ENCODE assay signal across 9 mouse cellular contexts in the genomic region with DNA sequence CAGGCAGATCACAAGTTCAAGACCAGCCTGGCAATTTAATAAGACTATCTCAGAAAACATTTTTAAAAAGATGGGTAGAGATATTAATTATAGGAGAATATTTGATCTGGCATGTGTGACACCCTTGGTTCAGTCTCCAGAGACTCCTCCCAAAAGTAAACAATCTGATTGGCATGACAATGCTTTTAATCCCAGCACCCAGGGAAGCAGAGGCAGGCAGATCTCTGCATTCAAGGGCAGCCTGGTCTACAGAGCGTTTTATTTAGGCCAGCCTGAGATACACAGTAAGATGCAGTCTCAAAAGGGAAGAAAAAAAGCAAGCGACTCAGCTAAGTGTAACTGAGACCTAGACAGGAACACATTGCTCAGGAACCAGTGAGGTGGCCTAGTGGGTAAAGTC. TPM values are rescaled to one million over a fixed set of nuclear protein-coding genes. Genes with fewer than 3 reads are reported as not detected.
DNase-seq lines count a peak whose midpoint lies in the region; ATAC-seq and TF ChIP-seq lines count a peak whose summit lies in the region.
"Had no signal": no experiment of that assay in that cellular context is flagged by ENCODE, and none has a peak within 500 bp of the region (broad histone marks: within the 10 kb centered on the region; RNA-seq: fewer than 3 reads in every experiment).

No protein-coding gene starts in this region.

- no peaks in the 10 kb centered on the region for H3K27me3 ChIP-seq in kidney, embryonic 15.5 days
- no peaks in the 10 kb centered on the region for H3K27me3 ChIP-seq in intestine, embryonic 14.5 days (replicated peaks; ENCODE audit: control insufficient read depth, insufficient read depth, low read length)
- H3K27me3 ChIP-seq in myocyte (ENCODE audit: control insufficient read depth, insufficient read depth, insufficient read length): no peaks in the 10 kb centered on the region

- 0 out of 2 replicates have a peak overlapping the region, but pooled peaks have one; percentile 93 for H3K9ac ChIP-seq in kidney, embryonic 15.5 days
- peak overlapping the region; percentile 88; the same call in 1 of the 2 replicates for H3K9ac ChIP-seq in intestine, embryonic 14.5 days (ENCODE audit: low read length)

- peak overlapping the region; percentile 75 for H3K4me2 ChIP-seq in kidney, embryonic 15.5 days
- peak overlapping the region; percentile 59 for H3K4me2 ChIP-seq in intestine, embryonic 14.5 days (ENCODE audit: low read length)
- H3K4me2 ChIP-seq in myocyte (ENCODE audit: low read depth): peak overlapping the region; percentile 99

- ATAC-seq in kidney, embryonic 15.5 days (replicated peaks; ENCODE audit: low FRiP score): no peak
- ATAC-seq in intestine, embryonic 14.5 days (replicated peaks; ENCODE audit: low FRiP score, low TSS enrichment, low read depth): no peak
- no peak for ATAC-seq in erythroid progenitor cell, adult 5-6 weeks (replicated peaks; ENCODE audit: low FRiP score, poor library complexity, severe bottlenecking)

- H3K4me1 ChIP-seq in kidney, embryonic 15.5 days: peaks cover 32% of the 10 kb centered on the region
- peaks cover 23% of the 10 kb centered on the region for H3K4me1 ChIP-seq in intestine, embryonic 14.5 days (replicated peaks; ENCODE audit: control insufficient read depth, insufficient read depth, low read length)

- TF ChIP-seq POLR2A in myocyte (IDR thresholded peaks at IDR 0.05; ENCODE audit: insufficient read length, low read depth): no peak

- 98% methylated on average over 2 of the region's 2 CpGs for WGBS in kidney, embryonic 15.5 days
- WGBS in intestine, embryonic 14.5 days: 95% methylated on average over 2 of the region's 2 CpGs

- no peak for DNase-seq in kidney, adult 18-20 months
- DNase-seq in ZHBTc4 (ENCODE audit: low read depth, low spot score): peak; percentile 36
- no peak for DNase-seq in intestine, embryonic 14.5 days (ENCODE audit: low spot score)
- DNase-seq in thymus, postnatal 4 days: no peak
- DNase-seq in right cerebral cortex, postnatal 25 days: no peak
- DNase-seq: kidney, adult 11 months had no signal

- H3ac ChIP-seq in myocyte (ENCODE audit: control insufficient read depth, insufficient read length): no peak overlapping the region

- H3K79me2 ChIP-seq in myocyte (ENCODE audit: control insufficient read depth, insufficient read depth): peaks cover 89% of the 10 kb centered on the region

- peaks cover 17% of the 10 kb centered on the region for H3K36me3 ChIP-seq in kidney, embryonic 15.5 days
- 0 out of 2 replicates have a peak, but pooled peaks cover 14% of the 10 kb centered on the region for H3K36me3 ChIP-seq in intestine, embryonic 14.5 days (ENCODE audit: control insufficient read depth, insufficient read depth, low read length)
- no peaks in the 10 kb centered on the region for H3K36me3 ChIP-seq in myocyte (ENCODE audit: control insufficient read depth, insufficient read depth)

- no peaks in the 10 kb centered on the region for H3K9me3 ChIP-seq in kidney, embryonic 15.5 days (replicated peaks)
- no peaks in the 10 kb centered on the region for H3K9me3 ChIP-seq in intestine, embryonic 14.5 days (ENCODE audit: control insufficient read depth, low read length)

- peak overlapping the region; percentile 96 for H3K4me3 ChIP-seq in kidney, embryonic 15.5 days (replicated peaks)
- no peak overlapping the region for H3K4me3 ChIP-seq in intestine, embryonic 14.5 days (ENCODE audit: low read depth, low read length)
- peak overlapping the region; percentile 92 for H3K4me3 ChIP-seq in myocyte

- H3K27ac ChIP-seq in kidney, embryonic 15.5 days: no peak overlapping the region
- H3K27ac ChIP-seq in intestine, embryonic 14.5 days (ENCODE audit: low read depth): no peak overlapping the region

TF ChIP-seq in myocyte, 11 proteins besides CTCF, POLR2A, EP300 and RAD21:
- no peak for TF ChIP-seq CEBPB (IDR thresholded peaks at IDR 0.05; ENCODE audit: insufficient read depth, poor library complexity, severe bottlenecking)
- no peak for TF ChIP-seq MYOD1 (IDR thresholded peaks at IDR 0.05; ENCODE audit: control insufficient read depth in 1 of 3, insufficient read length in 2 of 3, low read depth in 2 of 3)
- TF ChIP-seq E2F4 (IDR thresholded peaks at IDR 0.05; ENCODE audit: insufficient read depth): no peak
- TF ChIP-seq POLR2AphosphoS2 (IDR thresholded peaks at IDR 0.05; ENCODE audit: insufficient read length, low read depth): no peak
- TF ChIP-seq REST (IDR thresholded peaks at IDR 0.05; ENCODE audit: insufficient read depth, insufficient read length): no peak
- no peak for TF ChIP-seq USF1 (IDR thresholded peaks at IDR 0.05; ENCODE audit: low read depth)
- TF ChIP-seq SRF (IDR thresholded peaks at IDR 0.05; ENCODE audit: control insufficient read depth, insufficient read length, low read depth): no peak
- no peak for TF ChIP-seq TCF3 (IDR thresholded peaks at IDR 0.05; ENCODE audit: insufficient read length, low read depth)
- no peak for TF ChIP-seq MAX (IDR thresholded peaks at IDR 0.05; ENCODE audit: low read depth)
- TF ChIP-seq TCF12 (IDR thresholded peaks at IDR 0.05; ENCODE audit: insufficient read depth, poor library complexity, severe bottlenecking): no peak

RNA-seq across cellular contexts. Expression of a gene that starts 1.9 kb away (rescaled TPM):
- 71.9 and 72.3 TPM in 2 replicates for polyA plus RNA-seq in kidney, embryonic 15.5 days (2015; fragmentation: Nextera tagmentation; extraction: Ambion mirVana)
- polyA plus RNA-seq in intestine, embryonic 14.5 days (2014; fragmentation: Nextera tagmentation; extraction: Ambion mirVana): 76.8 and 77.8 TPM in 2 replicates
- polyA plus RNA-seq in myocyte (2012; fragmentation: generic; extraction: Trizol): 24.4 TPM
- 28.5 and 39.6 TPM in 2 replicates for total RNA-seq in erythroid progenitor cell, adult 5-6 weeks (2015; ENCODE audit: low replicate concordance)
- total RNA-seq in erythroid progenitor cell, adult 5-6 weeks (2017; ENCODE audit: low replicate concordance): 19.6 and 43.3 TPM in 2 replicates

RNA-seq across cellular contexts. Expression of a gene that starts 34.9 kb away (rescaled TPM):
- 0.53 and 1.3 TPM in 2 replicates for polyA plus RNA-seq in kidney, embryonic 15.5 days (2015; fragmentation: Nextera tagmentation; extraction: Ambion mirVana)
- 0.39 and 0.69 TPM in 2 replicates for polyA plus RNA-seq in intestine, embryonic 14.5 days (2014; fragmentation: Nextera tagmentation; extraction: Ambion mirVana)
- polyA plus RNA-seq in myocyte (2012; fragmentation: generic; extraction: Trizol): 0.12 TPM
- not detected in 2 replicates for total RNA-seq in erythroid progenitor cell, adult 5-6 weeks (2015; ENCODE audit: low replicate concordance)
- total RNA-seq in erythroid progenitor cell, adult 5-6 weeks (2017; ENCODE audit: low replicate concordance): 0.39 TPM in 1 of 2 replicates, not detected in the other

RNA-seq across cellular contexts. Expression of a gene that starts 36.3 kb away (rescaled TPM):
- polyA plus RNA-seq in kidney, embryonic 15.5 days (2015; fragmentation: Nextera tagmentation; extraction: Ambion mirVana): 33.2 and 34.3 TPM in 2 replicates
- polyA plus RNA-seq in intestine, embryonic 14.5 days (2014; fragmentation: Nextera tagmentation; extraction: Ambion mirVana): 34.8 and 40.6 TPM in 2 replicates
- 2.9 TPM for polyA plus RNA-seq in myocyte (2012; fragmentation: generic; extraction: Trizol)
- total RNA-seq in erythroid progenitor cell, adult 5-6 weeks (2015; ENCODE audit: low replicate concordance): 15.5 and 30.2 TPM in 2 replicates
- total RNA-seq in erythroid progenitor cell, adult 5-6 weeks (2017; ENCODE audit: low replicate concordance): 29.0 and 33.9 TPM in 2 replicates
